Mouse (Mus musculus): ENCODE measurements at regions not wholly inside any gene's neighbourhood (a gene's known extent, or its start where the extent isn't known, plus 50 kb on each side); places are given as distances from the start of the nearest gene placed in this dataset.

DNA sequence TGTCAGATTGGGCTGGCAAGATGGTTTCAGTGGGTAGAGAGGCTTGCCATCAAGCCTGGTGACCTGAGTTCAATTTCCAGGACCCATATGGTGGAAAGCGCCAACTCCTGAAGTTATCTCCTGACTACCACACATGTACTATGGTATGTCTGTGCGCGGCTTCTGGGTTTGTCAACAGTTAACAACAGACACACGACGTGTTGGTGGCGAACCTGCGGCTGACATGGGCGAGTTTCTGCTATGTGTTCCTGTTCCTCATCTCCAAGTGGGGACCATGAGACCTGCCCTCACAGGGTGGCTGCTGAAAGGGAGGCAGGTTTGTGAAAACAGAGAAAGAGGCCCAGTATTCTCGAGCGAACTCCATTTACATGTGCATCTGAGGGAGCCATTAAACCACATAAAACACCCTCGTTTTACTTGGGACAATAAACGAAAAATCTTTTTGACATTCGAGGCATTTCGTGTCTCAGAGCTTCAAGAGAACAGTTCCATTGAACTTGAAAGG, 210.0 kb upstream of the Kazn start:
- intact Hi-C loops (cut with DNase I; ENCODE audit: low total_unique reads) = no loop called here

DNA sequence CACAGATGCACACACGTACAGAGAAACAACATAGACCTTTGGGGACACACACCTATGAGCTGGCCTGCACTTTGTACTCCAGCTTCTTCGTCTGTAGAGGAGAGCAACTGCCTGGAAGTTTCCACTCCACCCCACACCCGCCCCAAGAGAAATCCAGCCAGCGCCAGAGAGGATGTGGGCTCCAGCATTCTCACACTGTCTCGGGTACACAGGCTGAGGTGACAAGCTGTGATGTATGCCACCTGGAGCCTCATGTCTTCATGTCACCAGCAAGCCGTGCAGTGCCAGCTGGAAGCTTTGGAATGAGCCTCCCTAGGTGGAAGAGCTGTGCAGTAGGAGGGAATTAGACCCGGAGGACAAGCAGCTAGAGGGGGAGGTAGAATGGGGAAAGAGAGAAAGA, 208.3 kb upstream of the Kazn start:
- DNase-seq = no peak
- intact Hi-C loops (cut with DNase I; ENCODE audit: low total_unique reads) = no loop called here

More for the DNA sequence above, 210.0 kb upstream of the Kazn start:
- DNase-seq = no peak

DNA sequence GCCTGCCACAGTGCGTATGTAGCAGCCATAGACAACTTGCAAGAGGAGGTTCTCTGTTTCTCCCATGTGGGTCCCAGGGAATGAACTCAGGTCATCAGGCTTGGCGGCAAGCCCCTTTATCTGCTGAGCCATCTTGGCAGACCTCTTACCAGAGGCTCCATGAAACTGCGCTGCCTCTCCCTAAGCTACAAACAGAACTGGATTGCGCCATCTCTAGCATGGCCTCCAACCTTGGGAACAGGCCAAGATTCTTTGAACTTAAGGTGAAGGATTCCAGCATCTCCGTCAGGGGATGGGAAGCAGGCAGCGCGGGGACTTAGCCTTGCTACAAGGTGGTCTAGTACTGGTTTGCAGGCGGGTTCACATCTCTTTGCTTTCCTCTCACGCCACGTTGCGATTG, 201.8 kb upstream of the Kazn start:
- intact Hi-C loops (cut with DNase I; ENCODE audit: low total_unique reads) = no loop called here
- DNase-seq = no peak

DNA sequence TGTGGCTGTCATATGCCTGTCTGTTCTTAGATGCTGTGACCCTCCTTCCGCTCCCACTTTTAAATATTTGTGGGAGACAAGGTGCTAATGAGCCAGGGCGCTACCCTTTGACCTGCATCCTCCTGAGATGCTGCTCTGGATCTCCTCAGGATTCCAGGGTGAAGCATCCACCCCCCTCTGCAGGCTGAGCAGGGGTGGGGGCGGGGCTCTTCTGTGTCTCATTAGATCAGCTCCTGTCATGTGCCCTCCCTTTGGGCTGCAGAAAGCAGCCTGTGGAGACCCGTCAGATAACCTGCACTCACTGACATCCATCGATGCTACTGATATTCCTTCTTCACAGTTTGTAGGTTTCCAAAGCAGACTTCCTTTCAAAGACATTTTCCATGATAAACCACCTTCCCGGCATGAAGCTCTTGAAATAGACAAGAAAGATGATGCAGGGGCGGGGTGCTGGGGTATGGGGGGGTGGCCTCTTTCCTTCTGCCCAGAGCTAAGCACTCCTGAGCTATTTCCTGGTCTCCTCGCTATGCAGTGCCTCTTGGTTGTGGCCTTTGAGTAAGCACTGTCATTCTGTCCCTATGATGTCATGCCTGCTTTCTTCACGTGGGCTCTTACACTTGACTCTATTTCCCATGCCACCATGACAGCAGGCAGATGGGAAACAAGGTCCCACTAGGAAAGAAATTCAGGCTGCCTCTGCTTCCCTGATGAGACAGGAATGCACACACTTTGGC, 200.4 kb upstream of the Kazn start:
- DNase-seq = no peak
- intact Hi-C loops (cut with DNase I; ENCODE audit: low total_unique reads) = no loop called here

DNA sequence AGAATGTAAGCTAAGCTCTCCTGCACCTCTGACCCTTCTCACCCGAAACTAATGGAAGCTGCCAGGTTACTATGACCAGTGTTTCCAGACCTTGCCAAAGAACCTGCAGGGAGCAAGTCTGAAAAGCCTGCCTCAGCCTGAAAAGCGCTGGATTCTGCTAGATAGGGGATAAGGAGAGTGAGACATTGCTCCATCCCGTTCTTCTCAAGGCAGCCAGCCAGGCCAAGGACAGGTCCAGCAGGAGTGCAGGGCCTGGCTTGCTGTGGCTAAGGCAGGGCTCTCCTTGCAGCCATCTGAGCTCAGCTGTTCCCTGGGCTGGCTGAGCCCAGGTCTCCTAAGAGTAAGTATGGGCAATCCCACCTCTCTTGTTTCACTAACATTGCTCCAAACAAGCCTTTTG, 185.4 kb upstream of the Kazn start:
- no peak for DNase-seq

DNA sequence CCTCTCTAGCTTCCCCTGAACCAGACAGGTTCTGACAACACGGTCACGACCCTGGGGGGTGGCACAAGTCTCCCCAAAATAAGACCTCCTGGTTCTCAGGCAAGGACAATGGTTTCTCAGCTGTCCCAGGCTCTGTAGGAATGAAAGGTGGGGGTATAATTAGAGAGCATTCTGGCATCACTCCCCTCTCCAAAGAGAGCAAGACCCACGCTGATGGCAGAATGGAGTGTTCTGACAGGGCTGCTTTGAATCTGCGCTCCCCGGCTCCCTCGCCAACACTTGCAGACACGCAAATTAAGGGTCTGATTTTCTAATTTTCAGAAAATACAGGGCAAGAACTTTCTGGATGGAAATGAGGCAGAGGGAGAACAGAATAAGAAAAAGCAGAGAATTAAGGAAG, 181.2 kb upstream of the Kazn start:
- DNase-seq = no peak
- intact Hi-C loops (cut with DNase I; ENCODE audit: low total_unique reads) = no loop called here

More for the DNA sequence above, 185.4 kb upstream of the Kazn start:
- intact Hi-C loops (cut with DNase I; ENCODE audit: low total_unique reads) = no loop called here

DNA sequence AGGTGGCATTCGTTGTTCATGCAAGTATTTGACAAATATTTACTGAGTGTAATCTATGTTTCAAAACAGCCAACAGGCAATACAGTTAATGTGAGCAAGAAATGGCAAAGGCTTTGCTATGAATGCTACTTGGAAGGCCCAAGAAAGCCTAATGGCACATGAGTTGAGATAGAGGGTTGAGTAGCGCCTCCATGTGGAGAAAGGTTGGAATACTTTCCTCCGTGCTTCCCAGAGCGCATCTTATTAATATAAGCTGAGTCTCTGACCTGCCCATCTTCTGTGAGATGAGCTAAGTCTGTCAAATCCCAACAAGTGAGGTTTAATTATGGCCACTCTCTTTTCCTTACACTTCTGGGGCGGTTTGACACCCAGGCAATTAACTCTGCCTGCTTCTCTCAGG, 175.7 kb upstream of the Kazn start:
- intact Hi-C loops (cut with DNase I; ENCODE audit: low total_unique reads) = no loop called here
- no peak for DNase-seq

DNA sequence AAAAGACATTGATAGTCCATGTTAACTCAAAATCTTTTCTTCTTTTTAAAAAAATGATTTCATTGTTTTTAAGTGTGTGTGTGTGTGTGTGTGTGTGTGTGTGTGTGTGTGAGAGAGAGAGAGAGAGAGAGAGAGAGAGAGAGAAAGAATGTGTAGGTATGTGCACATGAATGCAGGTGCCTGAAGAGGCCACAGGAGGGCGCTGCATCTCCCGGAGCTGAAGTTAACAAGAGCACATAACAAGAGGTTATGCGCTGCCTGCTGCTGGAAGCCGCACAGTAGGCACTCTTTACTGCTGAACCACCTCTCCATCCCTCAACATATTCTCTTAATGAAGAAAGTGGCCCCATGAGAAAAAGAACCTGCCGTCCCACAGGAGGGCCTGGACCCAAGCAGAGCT, 172.6 kb upstream of the Kazn start:
- intact Hi-C loops (cut with DNase I; ENCODE audit: low total_unique reads) = no loop called here
- no peak for DNase-seq

DNA sequence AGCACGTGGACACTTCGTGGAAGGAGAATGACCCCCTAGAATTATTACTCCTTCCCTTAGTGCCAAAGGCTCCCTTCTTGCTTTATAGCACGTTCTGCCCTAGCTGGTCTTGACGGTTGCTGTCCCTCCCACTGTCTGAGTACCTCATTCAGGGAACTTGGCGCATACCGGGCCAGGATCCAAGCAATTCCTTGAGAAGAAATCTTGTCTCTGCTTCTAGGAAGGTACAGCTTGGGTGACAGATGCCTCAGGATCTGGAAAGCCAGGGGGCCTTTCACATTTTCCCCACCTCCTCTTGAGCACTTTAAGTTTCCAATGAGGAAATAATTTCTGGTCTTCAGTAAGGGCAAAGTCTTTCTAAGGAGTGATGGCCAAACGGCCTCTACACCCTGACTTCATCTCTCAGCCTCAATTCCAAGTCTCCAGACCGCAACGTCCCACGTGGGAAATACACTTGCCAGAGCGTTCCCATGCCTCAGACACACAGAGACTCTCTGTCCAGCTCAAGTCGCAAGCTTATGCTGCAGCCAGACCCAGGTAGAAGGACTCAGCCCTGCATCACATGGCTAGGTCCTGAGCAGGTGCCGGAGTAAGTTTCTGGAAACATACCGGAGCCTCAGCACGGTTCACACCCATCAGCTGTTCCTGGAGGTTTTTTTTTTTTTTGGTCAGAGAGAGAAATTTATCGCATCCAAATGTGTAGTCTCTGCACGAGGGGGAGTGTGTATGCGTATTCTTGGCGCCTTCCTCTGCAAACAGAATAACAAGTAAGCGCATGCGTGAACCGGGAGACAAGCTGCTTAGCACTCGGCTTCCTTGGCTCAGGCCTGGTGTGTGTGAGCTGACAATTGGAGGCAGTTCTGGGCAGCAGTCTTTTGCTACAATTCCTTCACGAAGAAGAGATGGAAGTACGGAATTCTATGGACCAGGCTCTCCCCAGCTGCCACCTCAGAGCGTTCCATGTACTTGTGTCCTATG, 171.7 kb upstream of the Kazn start:
- peak; percentile 41 for DNase-seq
- intact Hi-C loops (cut with DNase I; ENCODE audit: low total_unique reads) = no loop called here

DNA sequence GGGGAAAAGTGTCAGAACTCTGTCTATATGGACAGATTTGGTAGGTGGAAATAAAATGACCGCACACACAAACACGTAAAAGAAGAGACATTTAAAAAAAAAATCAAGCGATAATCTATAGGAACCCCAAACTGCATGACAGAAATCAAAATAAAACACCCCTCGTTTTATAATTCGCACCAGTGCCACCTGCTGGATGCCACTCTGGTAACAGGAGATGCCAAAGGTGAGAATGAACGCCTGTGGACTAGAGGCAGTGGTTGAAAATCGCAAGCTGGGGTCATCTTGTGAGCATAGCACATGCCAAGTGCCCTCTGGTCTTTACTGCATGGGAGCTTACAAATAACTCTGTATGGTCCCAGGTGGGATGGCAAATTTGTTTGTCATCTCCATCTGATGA, 158.7 kb upstream of the Kazn start:
- intact Hi-C loops (cut with DNase I; ENCODE audit: low total_unique reads) = no loop called here
- DNase-seq = no peak

DNA sequence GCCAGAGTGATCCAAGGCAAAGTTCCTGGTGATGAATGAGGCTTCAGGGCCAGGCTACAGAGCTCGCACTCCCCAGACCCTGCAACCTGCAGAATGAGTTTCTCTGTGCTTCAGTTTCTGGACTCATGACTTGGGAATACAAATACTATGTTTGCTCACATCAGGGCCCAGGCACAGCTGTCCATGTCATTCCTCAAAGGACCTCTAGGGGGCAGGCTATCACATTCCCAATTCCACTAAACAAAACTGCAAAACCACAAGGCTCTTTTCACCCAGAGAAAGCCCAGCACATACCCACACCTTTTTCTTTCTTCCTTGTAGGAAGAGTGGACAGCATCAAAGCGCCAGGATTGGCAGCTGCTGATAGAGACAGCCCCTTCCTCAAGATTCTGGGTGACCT, 153.7 kb upstream of the Kazn start:
- intact Hi-C loops (cut with DNase I; ENCODE audit: low total_unique reads) = no loop called here

DNA sequence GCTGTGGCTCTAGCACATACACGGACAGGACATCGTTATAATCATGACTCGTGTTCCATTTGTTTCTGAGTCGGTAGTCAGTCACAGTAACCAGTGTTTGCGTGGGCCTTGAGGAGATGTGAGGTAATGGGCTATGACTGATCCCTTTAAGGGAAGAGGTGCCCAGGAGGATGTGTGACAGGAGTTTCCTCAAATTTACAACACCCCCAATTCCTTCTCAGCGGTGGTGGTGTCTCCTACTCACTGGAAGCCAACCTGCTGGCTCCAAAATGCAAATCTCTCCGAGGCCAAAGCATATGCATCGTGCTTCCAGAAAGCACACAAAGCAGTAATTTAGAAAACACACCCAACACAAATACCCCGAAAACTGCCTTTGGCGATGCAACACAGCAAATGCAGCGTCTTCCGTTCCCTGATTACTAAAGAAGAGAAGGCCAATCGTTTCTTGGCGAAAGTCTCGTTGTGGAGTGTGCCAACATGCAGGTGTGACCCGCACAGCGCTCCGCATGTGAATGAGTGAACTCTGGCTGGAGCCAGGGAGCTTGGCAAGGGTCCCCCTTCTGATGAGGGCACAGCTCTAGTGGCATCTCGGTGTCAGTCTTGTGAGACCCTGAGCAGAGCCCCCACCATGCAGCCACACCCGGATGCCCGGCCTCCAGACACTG, 151.5 kb upstream of the Kazn start:
- no peak for DNase-seq
- intact Hi-C loops (cut with DNase I; ENCODE audit: low total_unique reads) = no loop called here

More for the DNA sequence above, 153.7 kb upstream of the Kazn start:
- DNase-seq = peak; percentile 14

DNA sequence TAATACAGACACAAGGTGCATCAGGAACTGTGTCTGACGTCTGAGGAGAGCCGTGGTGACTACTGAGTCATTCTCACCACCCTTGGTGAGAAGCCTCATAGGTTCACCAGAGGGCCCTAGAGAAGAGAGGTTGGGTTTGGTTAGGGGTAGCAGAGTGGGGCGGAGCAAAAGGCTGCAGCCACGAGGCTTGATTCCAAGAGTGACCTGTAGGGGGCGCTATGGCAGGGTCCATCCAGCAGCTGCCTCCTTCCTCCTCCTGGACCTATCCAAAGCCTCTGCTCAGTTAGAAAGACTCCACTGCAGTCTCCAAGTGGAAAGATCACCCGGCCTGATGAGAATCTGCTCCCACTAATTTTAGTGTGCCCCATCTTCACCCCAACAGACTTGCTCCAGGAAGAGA, 149.3 kb upstream of the Kazn start:
- DNase-seq = no peak
- intact Hi-C loops (cut with DNase I; ENCODE audit: low total_unique reads) = no loop called here

DNA sequence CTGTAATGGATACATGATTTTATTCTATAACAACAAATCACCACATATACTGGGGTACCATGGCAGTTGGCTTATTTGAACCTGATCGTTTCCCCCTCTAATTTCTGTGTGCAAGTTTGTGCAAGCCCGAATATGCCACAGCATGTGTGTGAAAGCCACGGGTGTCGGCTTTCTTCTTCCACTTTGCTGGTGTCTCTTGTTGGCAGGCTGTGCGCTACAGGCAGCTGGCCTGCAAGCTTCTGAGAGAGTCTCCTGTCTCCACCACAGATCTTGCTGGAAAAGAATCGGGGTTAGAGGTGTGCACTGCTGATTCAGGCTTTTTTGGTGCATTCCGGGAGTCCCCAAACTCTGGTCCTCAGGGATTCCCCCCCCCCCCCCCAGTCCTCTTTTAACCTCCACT, 142.0 kb upstream of the Kazn start:
- DNase-seq = no peak
- intact Hi-C loops (cut with DNase I; ENCODE audit: low total_unique reads) = no loop called here

DNA sequence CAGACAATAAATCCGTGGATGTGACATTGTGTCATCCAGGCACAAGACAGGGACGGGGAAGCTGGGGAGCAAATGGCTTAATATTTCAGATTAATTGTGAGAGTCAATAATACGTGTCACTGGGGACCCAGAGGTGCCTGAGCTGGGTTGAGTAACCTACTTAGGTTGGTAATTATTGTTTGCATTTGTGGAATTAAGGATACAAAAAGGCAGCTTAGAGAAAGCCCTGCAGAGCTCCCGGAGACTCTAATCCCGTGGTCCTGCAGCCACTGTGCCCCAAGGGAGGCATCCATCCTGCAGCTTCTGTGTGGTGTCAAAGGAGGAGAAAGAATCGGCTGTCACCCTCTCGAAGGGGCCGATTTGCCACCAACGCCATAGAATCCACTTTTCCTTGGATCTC, 139.3 kb upstream of the Kazn start:
- DNase-seq = no peak
- intact Hi-C loops (cut with DNase I; ENCODE audit: low total_unique reads) = no loop called here

DNA sequence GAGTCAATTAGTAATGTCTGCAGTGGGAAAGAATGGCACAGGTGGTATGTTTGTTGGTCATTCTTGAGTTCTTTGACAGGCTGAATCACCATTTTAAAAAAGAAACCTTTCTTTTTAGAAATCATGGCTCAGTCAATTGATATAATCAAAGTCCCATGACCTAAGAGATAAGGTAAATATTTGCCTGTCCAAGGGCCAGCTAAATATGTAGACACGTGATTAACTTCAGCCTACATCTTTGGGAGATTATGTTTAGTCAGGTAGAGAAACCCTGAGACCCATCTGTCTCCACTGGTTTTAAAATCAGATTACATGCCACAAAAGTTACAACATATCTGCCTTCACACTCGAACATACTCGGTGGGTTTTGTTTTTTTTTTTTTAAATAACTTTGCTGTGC, 128.6 kb upstream of the Kazn start:
- DNase-seq = no peak
- intact Hi-C loops (cut with DNase I; ENCODE audit: low total_unique reads) = no loop called here

DNA sequence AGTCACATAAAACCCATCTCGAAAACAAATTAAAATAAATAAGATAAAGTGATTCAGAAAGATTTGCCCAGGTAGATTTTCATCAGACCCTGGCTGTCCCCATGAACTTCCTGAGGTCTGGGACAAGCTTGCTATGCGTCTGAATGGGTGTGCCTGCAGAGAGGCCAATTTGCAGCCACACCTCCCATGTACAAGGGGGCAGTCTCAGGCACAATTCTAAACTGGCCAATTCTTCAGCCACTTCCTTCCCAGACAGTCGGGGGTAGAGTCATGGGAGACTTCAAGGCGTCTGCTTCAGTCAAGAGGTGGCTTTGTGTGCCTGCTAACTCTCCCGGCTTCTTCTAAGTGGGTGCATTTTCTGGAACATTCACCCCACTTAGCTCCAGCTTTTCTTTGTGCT, 122.9 kb upstream of the Kazn start:
- intact Hi-C loops (cut with DNase I; ENCODE audit: low total_unique reads) = no loop called here
- no peak for DNase-seq

DNA sequence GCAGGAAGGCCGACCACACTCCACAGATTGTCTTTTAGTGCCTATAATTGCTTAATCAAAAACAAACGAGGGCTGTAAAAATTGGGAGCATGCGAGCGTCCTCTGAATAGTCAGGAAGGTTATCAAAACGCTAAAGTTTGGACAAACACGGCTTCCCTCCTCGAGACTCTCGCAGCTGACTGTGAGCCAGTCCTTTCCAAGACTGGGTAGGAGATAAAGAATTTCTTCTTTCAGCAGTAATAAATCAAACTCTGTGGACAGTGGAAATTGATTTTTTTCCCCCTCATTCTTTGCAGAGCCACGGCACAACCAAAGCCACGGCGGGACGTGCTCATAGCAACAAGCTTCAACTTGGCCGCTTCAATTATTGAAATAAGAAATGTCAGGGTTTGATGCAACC, 119.7 kb upstream of the Kazn start:
- intact Hi-C loops (cut with DNase I; ENCODE audit: low total_unique reads) = no loop called here
- DNase-seq = no peak

DNA sequence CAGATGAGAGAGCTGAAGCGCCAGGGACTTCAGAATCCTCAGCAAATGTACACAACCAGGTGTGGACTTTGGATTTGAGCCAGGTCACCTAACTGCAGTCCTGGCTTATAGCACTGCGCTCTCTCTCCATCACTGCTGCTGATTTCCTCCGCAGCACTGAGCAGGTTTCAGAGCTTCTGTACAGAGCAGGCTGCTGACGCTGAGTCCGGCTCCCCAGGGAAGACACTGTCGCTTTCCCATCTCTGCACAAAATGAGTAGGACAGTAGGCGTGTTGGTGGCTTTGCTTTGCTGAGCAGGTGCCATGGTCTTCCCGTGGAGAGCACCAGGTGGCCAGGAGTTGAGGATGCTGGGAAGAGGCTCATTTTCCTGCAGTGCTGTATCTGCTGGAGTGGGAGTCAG, 116.2 kb upstream of the Kazn start:
- intact Hi-C loops (cut with DNase I; ENCODE audit: low total_unique reads) = no loop called here
- no peak for DNase-seq

DNA sequence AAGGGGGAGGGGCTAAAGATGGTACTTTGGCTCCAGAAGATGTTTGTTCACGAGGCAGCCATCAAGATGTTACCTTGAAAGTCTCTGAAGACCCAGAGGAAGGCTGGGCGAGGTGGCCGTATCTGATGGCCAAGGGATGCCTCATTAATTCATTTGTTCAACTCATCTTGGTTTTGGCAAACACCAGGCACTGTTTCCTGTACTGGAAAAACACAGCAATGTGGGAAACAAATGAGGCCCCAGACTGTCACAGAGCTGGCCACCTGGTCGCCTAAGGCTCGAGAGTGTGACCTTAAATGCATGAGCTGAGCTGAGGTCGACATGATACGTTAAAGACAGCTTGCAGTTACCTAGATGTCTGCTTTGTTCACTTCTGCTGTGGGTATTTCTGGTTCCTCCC, 114.3 kb upstream of the Kazn start:
- intact Hi-C loops (cut with DNase I; ENCODE audit: low total_unique reads) = no loop called here
- no peak for DNase-seq

Data from gastrocnemius, postnatal 14 days (tissue).